Mouse (Mus musculus): ENCODE measurements around the gene Elmod2.

Elmod2 gene

GRCm38 (mm10) chr8:83272464-83272863 lies 59.8 kb downstream of the Elmod2 start:
- no peak for DNase-seq

- DNase-seq, result no peak
These were observed 61.1 kb downstream of the Elmod2 start for GRCm38 (mm10) chr8:83271172-83271571.

All from thymus, postnatal 14 days (tissue).